Mouse (Mus musculus): ENCODE measurements around the gene Slc34a2. TPM values are rescaled to one million over a fixed set of nuclear protein-coding genes. Genes with fewer than 3 reads are reported as not detected.

Slc34a2 gene
- polyA plus RNA-seq, 1 experiment: not detected

- Histone ChIP-seq H3K4me1 (ENCODE audit: control insufficient read depth, insufficient read depth, low read length) (no peaks in the 10 kb centered on the region), H3K4me3 (ENCODE audit: insufficient read depth, low read length) (no peak overlapping the region), H3K27ac (ENCODE audit: insufficient read depth, low read depth, low read length) (no peak overlapping the region)
- TF ChIP-seq CTCF (IDR thresholded peaks at IDR 0.05; ENCODE audit: low read depth, low read length) (no peak), POLR2A (IDR thresholded peaks at IDR 0.05; ENCODE audit: borderline replicate concordance, low read depth, low read length) (no peak)
Observed at GRCm38 (mm10) chr5:53000169-53000872, 37.6 kb upstream of the Slc34a2 start.

- Histone ChIP-seq H3K4me3 (ENCODE audit: insufficient read depth, low read length) (no peak overlapping the region), H3K4me1 (ENCODE audit: control insufficient read depth, insufficient read depth, low read length) (no peaks in the 10 kb centered on the region), H3K27ac (ENCODE audit: insufficient read depth, low read depth, low read length) (no peak overlapping the region)
- TF ChIP-seq POLR2A (IDR thresholded peaks at IDR 0.05; ENCODE audit: borderline replicate concordance, low read depth, low read length) (no peak), CTCF (IDR thresholded peaks at IDR 0.05; ENCODE audit: low read depth, low read length) (no peak)
Observed at GRCm38 (mm10) chr5:53002599-53003203, 35.2 kb upstream of the Slc34a2 start.

GRCm38 (mm10) chr5:53003495-53003894 is 34.4 kb upstream of the Slc34a2 start:
- H3K27ac ChIP-seq (ENCODE audit: insufficient read depth, low read depth, low read length): no peak overlapping the region
- TF ChIP-seq CTCF (IDR thresholded peaks at IDR 0.05; ENCODE audit: low read depth, low read length) (no peak), POLR2A (IDR thresholded peaks at IDR 0.05; ENCODE audit: borderline replicate concordance, low read depth, low read length) (no peak)
- no peaks in the 10 kb centered on the region for H3K4me1 ChIP-seq (ENCODE audit: control insufficient read depth, insufficient read depth, low read length)
- H3K4me3 ChIP-seq (ENCODE audit: insufficient read depth, low read length): no peak overlapping the region

GRCm38 (mm10) chr5:53003981-53004380 is 33.9 kb upstream of the Slc34a2 start:
- Histone ChIP-seq H3K27ac (ENCODE audit: insufficient read depth, low read depth, low read length) (no peak overlapping the region), H3K4me3 (ENCODE audit: insufficient read depth, low read length) (no peak overlapping the region), H3K4me1 (ENCODE audit: control insufficient read depth, insufficient read depth, low read length) (no peaks in the 10 kb centered on the region)
- TF ChIP-seq CTCF (IDR thresholded peaks at IDR 0.05; ENCODE audit: low read depth, low read length): no peak
- TF ChIP-seq POLR2A (IDR thresholded peaks at IDR 0.05; ENCODE audit: borderline replicate concordance, low read depth, low read length): no peak

GRCm38 (mm10) chr5:53009027-53009769 is 28.7 kb upstream of the Slc34a2 start:
- H3K4me3 ChIP-seq (ENCODE audit: insufficient read depth, low read length): no peak overlapping the region
- H3K4me1 ChIP-seq (ENCODE audit: control insufficient read depth, insufficient read depth, low read length): no peaks in the 10 kb centered on the region
- H3K27ac ChIP-seq (ENCODE audit: insufficient read depth, low read depth, low read length): no peak overlapping the region
- no peak for TF ChIP-seq POLR2A (IDR thresholded peaks at IDR 0.05; ENCODE audit: borderline replicate concordance, low read depth, low read length)
- no peak for TF ChIP-seq CTCF (IDR thresholded peaks at IDR 0.05; ENCODE audit: low read depth, low read length)

- Histone ChIP-seq H3K4me3 (ENCODE audit: insufficient read depth, low read length) (no peak overlapping the region), H3K27ac (ENCODE audit: insufficient read depth, low read depth, low read length) (no peak overlapping the region), H3K4me1 (ENCODE audit: control insufficient read depth, insufficient read depth, low read length) (no peaks in the 10 kb centered on the region)
- no peak for TF ChIP-seq CTCF (IDR thresholded peaks at IDR 0.05; ENCODE audit: low read depth, low read length)
- no peak for TF ChIP-seq POLR2A (IDR thresholded peaks at IDR 0.05; ENCODE audit: borderline replicate concordance, low read depth, low read length)
Observed at GRCm38 (mm10) chr5:53009770-53010133, 28.1 kb upstream of the Slc34a2 start.

GRCm38 (mm10) chr5:53011327-53011726 is 26.6 kb upstream of the Slc34a2 start:
- TF ChIP-seq POLR2A (IDR thresholded peaks at IDR 0.05; ENCODE audit: borderline replicate concordance, low read depth, low read length): no peak
- TF ChIP-seq CTCF (IDR thresholded peaks at IDR 0.05; ENCODE audit: low read depth, low read length): no peak
- Histone ChIP-seq H3K27ac (ENCODE audit: insufficient read depth, low read depth, low read length) (no peak overlapping the region), H3K4me1 (ENCODE audit: control insufficient read depth, insufficient read depth, low read length) (no peaks in the 10 kb centered on the region), H3K4me3 (ENCODE audit: insufficient read depth, low read length) (no peak overlapping the region)

- no peak overlapping the region for H3K27ac ChIP-seq (ENCODE audit: insufficient read depth, low read depth, low read length)
Observed at GRCm38 (mm10) chr5:53016606-53017005, 21.3 kb upstream of the Slc34a2 start.

GRCm38 (mm10) chr5:53018316-53018715 is 19.6 kb upstream of the Slc34a2 start:
- Histone ChIP-seq H3K27ac (ENCODE audit: insufficient read depth, low read depth, low read length) (no peak overlapping the region), H3K4me3 (ENCODE audit: insufficient read depth, low read length) (no peak overlapping the region), H3K4me1 (ENCODE audit: control insufficient read depth, insufficient read depth, low read length) (no peaks in the 10 kb centered on the region)
- TF ChIP-seq POLR2A (IDR thresholded peaks at IDR 0.05; ENCODE audit: borderline replicate concordance, low read depth, low read length) (no peak), CTCF (IDR thresholded peaks at IDR 0.05; ENCODE audit: low read depth, low read length) (no peak)

More at GRCm38 (mm10) chr5:53016606-53017005, 21.3 kb upstream of the Slc34a2 start:
- Histone ChIP-seq H3K4me1 (ENCODE audit: control insufficient read depth, insufficient read depth, low read length) (no peaks in the 10 kb centered on the region), H3K4me3 (ENCODE audit: insufficient read depth, low read length) (no peak overlapping the region)
- TF ChIP-seq POLR2A (IDR thresholded peaks at IDR 0.05; ENCODE audit: borderline replicate concordance, low read depth, low read length) (no peak), CTCF (IDR thresholded peaks at IDR 0.05; ENCODE audit: low read depth, low read length) (no peak)

- Histone ChIP-seq H3K4me3 (ENCODE audit: insufficient read depth, low read length) (no peak overlapping the region), H3K27ac (ENCODE audit: insufficient read depth, low read depth, low read length) (no peak overlapping the region), H3K4me1 (ENCODE audit: control insufficient read depth, insufficient read depth, low read length) (no peaks in the 10 kb centered on the region)
- TF ChIP-seq POLR2A (IDR thresholded peaks at IDR 0.05; ENCODE audit: borderline replicate concordance, low read depth, low read length): no peak
- TF ChIP-seq CTCF (IDR thresholded peaks at IDR 0.05; ENCODE audit: low read depth, low read length): no peak
Observed at GRCm38 (mm10) chr5:53023432-53023831, 14.4 kb upstream of the Slc34a2 start.
